Comparison of ENCODE assay signal across 8 mouse cellular contexts in genomic region chr2:156462154-156463029, GRCm38 (mm10). TPM values are rescaled to one million over a fixed set of nuclear protein-coding genes. Genes with fewer than 3 reads are reported as not detected.
DNase-seq lines count a peak whose midpoint lies in the region; ATAC-seq and TF ChIP-seq lines count a peak whose summit lies in the region.
"Had no signal": no experiment of that assay in that cellular context is flagged by ENCODE, and none has a peak within 500 bp of the region (broad histone marks: within the 10 kb centered on the region; RNA-seq: fewer than 3 reads in every experiment).

No protein-coding gene starts in this region.

- peak overlapping the region; percentile 54 for H3K27ac ChIP-seq in heart, embryonic 11.5 days (ENCODE audit: low read depth, low read length)
- H3K27ac ChIP-seq in lung, embryonic 16.5 days (ENCODE audit: low read length): no peak overlapping the region
- no peak overlapping the region for H3K27ac ChIP-seq in intestine, postnatal 0 days (ENCODE audit: low read depth, low read length)
- H3K27ac ChIP-seq: lung, embryonic 15.5 days had no signal

- no peak for DNase-seq in heart, adult 9 months (ENCODE audit: low spot score in 2 of 2)
- DNase-seq in lung, postnatal 14 days: no peak
- DNase-seq in cerebellum, postnatal 14 days: peak; percentile 47 to 48
- DNase-seq in layer of hippocampus, adult 11-12 months (ENCODE audit: low spot score): no peak

- TF ChIP-seq CTCF in intestine, postnatal 0 days (IDR thresholded peaks at IDR 0.05; ENCODE audit: low read depth): 0 out of 2 replicates have a peak, but pooled peaks have one; percentile 10

- 36% methylated on average over 14 of the region's 14 CpGs for WGBS in heart, embryonic 11.5 days (ENCODE audit: insufficient replicate concordance)
- 31% methylated on average over 14 of the region's 14 CpGs for WGBS in lung, embryonic 16.5 days
- WGBS in intestine, postnatal 0 days: 39% methylated on average over 14 of the region's 14 CpGs

- peaks cover 18% of the 10 kb centered on the region for H3K4me1 ChIP-seq in heart, embryonic 11.5 days (ENCODE audit: control insufficient read depth, insufficient read depth, low read length)
- H3K4me1 ChIP-seq in lung, embryonic 16.5 days (replicated peaks; ENCODE audit: control insufficient read depth, insufficient read depth, low read length): peaks cover 3% of the 10 kb centered on the region; the same call in 1 of the 2 replicates
- no peaks in the 10 kb centered on the region for H3K4me1 ChIP-seq in intestine, postnatal 0 days (replicated peaks; ENCODE audit: control insufficient read depth, insufficient read depth, low read length)

- H3K9me3 ChIP-seq in heart, embryonic 11.5 days (replicated peaks; ENCODE audit: control insufficient read depth, low read length): no peaks in the 10 kb centered on the region
- H3K9me3 ChIP-seq in lung, embryonic 16.5 days (ENCODE audit: control insufficient read depth, low read length): no peaks in the 10 kb centered on the region
- no peaks in the 10 kb centered on the region for H3K9me3 ChIP-seq in intestine, postnatal 0 days (ENCODE audit: control insufficient read depth)
- H3K9me3 ChIP-seq: lung, embryonic 15.5 days had no signal

- no peak overlapping the region for H3K4me3 ChIP-seq in heart, embryonic 11.5 days (ENCODE audit: low read depth, low read length)
- H3K4me3 ChIP-seq in lung, embryonic 16.5 days (ENCODE audit: low read length): no peak overlapping the region
- no peak overlapping the region for H3K4me3 ChIP-seq in intestine, postnatal 0 days (ENCODE audit: low read depth, low read length)
- H3K4me3 ChIP-seq: lung, embryonic 15.5 days had no signal

- no peaks in the 10 kb centered on the region for H3K36me3 ChIP-seq in heart, embryonic 11.5 days (ENCODE audit: control insufficient read depth, insufficient read depth, low read length)
- no peaks in the 10 kb centered on the region for H3K36me3 ChIP-seq in lung, embryonic 16.5 days (ENCODE audit: control insufficient read depth, insufficient read depth, low read length)
- no peaks in the 10 kb centered on the region for H3K36me3 ChIP-seq in intestine, postnatal 0 days (ENCODE audit: control insufficient read depth, insufficient read depth)
- H3K36me3 ChIP-seq: lung, embryonic 15.5 days had no signal

- no peaks in the 10 kb centered on the region for H3K27me3 ChIP-seq in heart, embryonic 11.5 days (ENCODE audit: control insufficient read depth, insufficient read depth, low read length)
- H3K27me3 ChIP-seq in lung, embryonic 16.5 days (ENCODE audit: control insufficient read depth, insufficient read depth, low read depth, low read length): no peaks in the 10 kb centered on the region
- H3K27me3 ChIP-seq in intestine, postnatal 0 days (replicated peaks; ENCODE audit: control insufficient read depth, insufficient read depth, low read length): no peaks in the 10 kb centered on the region
- H3K27me3 ChIP-seq: lung, embryonic 15.5 days had no signal

- ATAC-seq in heart, embryonic 11.5 days (replicated peaks; ENCODE audit: insufficient number of reproducible peaks, low FRiP score, low TSS enrichment): peak; percentile 46
- peak; percentile 38; the same call in 1 of the 2 replicates for ATAC-seq in lung, embryonic 16.5 days (ENCODE audit: low read depth)
- ATAC-seq in intestine, postnatal 0 days: peak; percentile 70

- H3K4me2 ChIP-seq in heart, embryonic 11.5 days: peak overlapping the region; percentile 22; the same call in 1 of the 2 replicates
- H3K4me2 ChIP-seq in lung, embryonic 16.5 days (ENCODE audit: low read depth, low read length): no peak overlapping the region
- H3K4me2 ChIP-seq in intestine, postnatal 0 days (replicated peaks; ENCODE audit: low read depth): no peak overlapping the region
- H3K4me2 ChIP-seq: lung, embryonic 15.5 days had no signal

- H3K9ac ChIP-seq in heart, embryonic 11.5 days (ENCODE audit: low read depth, low read length): no peak overlapping the region
- H3K9ac ChIP-seq in lung, embryonic 16.5 days (ENCODE audit: low read length): no peak overlapping the region
- H3K9ac ChIP-seq in intestine, postnatal 0 days (ENCODE audit: low read depth, low read length): no peak overlapping the region
- H3K9ac ChIP-seq: lung, embryonic 15.5 days had no signal

RNA-seq across cellular contexts. Expression of gene Epb41l1, which starts 41.7 kb away (rescaled TPM):
- 1.6 and 2.3 TPM in 2 replicates for polyA plus RNA-seq in heart, embryonic 11.5 days (2014; fragmentation: Nextera tagmentation; extraction: Ambion mirVana)
- polyA plus RNA-seq in lung, embryonic 16.5 days (2015; fragmentation: Nextera tagmentation; extraction: Ambion mirVana): 2.1 and 2.2 TPM in 2 replicates
- polyA plus RNA-seq in intestine, postnatal 0 days (2015; fragmentation: Nextera tagmentation; extraction: Ambion mirVana): 0.63 and 0.68 TPM in 2 replicates

Comparison
In these comparisons a context has a peak if more than half of its experiments do, and no peak if none do; other contexts are left out.
1. DNase-seq: peak in cerebellum, postnatal 14 days (2 of 2); none in heart, adult 9 months (0 of 2), lung, postnatal 14 days (single experiment) and layer of hippocampus, adult 11-12 months (single experiment).
2. Peak in every context shown above with its lines, with median percentiles within 50 percentile points of each other: ATAC-seq.